Mouse (Mus musculus): ENCODE measurements around the gene Uts2r. TPM values are rescaled to one million over a fixed set of nuclear protein-coding genes. Genes with fewer than 3 reads are reported as not detected.

Gene Uts2r
- polyA plus RNA-seq, 2 experiments: 1.4 to 2.1 TPM

GRCm38 (mm10) chr11:121189681-121190080 lies 29.6 kb downstream of the Uts2r start:
- 72% methylated on average over 3 of the region's 3 CpGs for WGBS
- no peak overlapping the region for H3K4me3 ChIP-seq (replicated peaks; ENCODE audit: low read length)
- no peaks in the 10 kb centered on the region for H3K9me3 ChIP-seq (ENCODE audit: control insufficient read depth, low read length)
- no peak for ATAC-seq (ENCODE audit: low FRiP score, low read depth)
- no peak for TF ChIP-seq POLR2A (IDR thresholded peaks at IDR 0.05; ENCODE audit: borderline replicate concordance, extremely low read depth, insufficient read depth, insufficient read length)
- H3K27ac ChIP-seq (replicated peaks; ENCODE audit: low read depth, low read length): no peak overlapping the region
- H3K9ac ChIP-seq (ENCODE audit: low read depth, low read length, severe bottlenecking): no peak overlapping the region
- DNase-seq (ENCODE audit: low spot score): peak; percentile 36
- peaks cover 3% of the 10 kb centered on the region; the same call in 1 of the 2 replicates for H3K36me3 ChIP-seq (ENCODE audit: control insufficient read depth, insufficient read depth, low read length)
- H3K4me2 ChIP-seq (replicated peaks; ENCODE audit: low read depth, low read length, severe bottlenecking): no peak overlapping the region
- no peaks in the 10 kb centered on the region for H3K4me1 ChIP-seq (ENCODE audit: control insufficient read depth, insufficient read depth, low read length)
- H3K27me3 ChIP-seq (ENCODE audit: control insufficient read depth, insufficient read depth, low read length): no peaks in the 10 kb centered on the region

GRCm38 (mm10) chr11:121192742-121193141 lies 32.7 kb downstream of the Uts2r start:
- Histone ChIP-seq H3K4me3 (replicated peaks; ENCODE audit: low read length) (no peak overlapping the region), H3K4me1 (ENCODE audit: control insufficient read depth, insufficient read depth, low read length) (no peaks in the 10 kb centered on the region), H3K9ac (ENCODE audit: low read depth, low read length, severe bottlenecking) (no peak overlapping the region), H3K4me2 (replicated peaks; ENCODE audit: low read depth, low read length, severe bottlenecking) (no peak overlapping the region), H3K27me3 (ENCODE audit: control insufficient read depth, insufficient read depth, low read length) (no peaks in the 10 kb centered on the region), H3K36me3 (ENCODE audit: control insufficient read depth, insufficient read depth, low read length) (peaks cover 14% of the 10 kb centered on the region), H3K27ac (replicated peaks; ENCODE audit: low read depth, low read length) (no peak overlapping the region), H3K9me3 (ENCODE audit: control insufficient read depth, low read length) (no peaks in the 10 kb centered on the region)
- 64% methylated on average over 2 of the region's 2 CpGs for WGBS
- TF ChIP-seq POLR2A (IDR thresholded peaks at IDR 0.05; ENCODE audit: borderline replicate concordance, extremely low read depth, insufficient read depth, insufficient read length): no peak
- no peak for ATAC-seq (ENCODE audit: low FRiP score, low read depth)
- DNase-seq (ENCODE audit: low spot score): no peak

GRCm38 (mm10) chr11:121193415-121193814 lies 33.3 kb downstream of the Uts2r start:
- Histone ChIP-seq H3K4me3 (replicated peaks; ENCODE audit: low read length) (no peak overlapping the region), H3K9me3 (ENCODE audit: control insufficient read depth, low read length) (no peaks in the 10 kb centered on the region), H3K4me1 (ENCODE audit: control insufficient read depth, insufficient read depth, low read length) (no peaks in the 10 kb centered on the region), H3K36me3 (ENCODE audit: control insufficient read depth, insufficient read depth, low read length) (peaks cover 14% of the 10 kb centered on the region), H3K9ac (ENCODE audit: low read depth, low read length, severe bottlenecking) (no peak overlapping the region), H3K27ac (replicated peaks; ENCODE audit: low read depth, low read length) (no peak overlapping the region), H3K27me3 (ENCODE audit: control insufficient read depth, insufficient read depth, low read length) (no peaks in the 10 kb centered on the region), H3K4me2 (replicated peaks; ENCODE audit: low read depth, low read length, severe bottlenecking) (no peak overlapping the region)
- WGBS: 89% methylated on average over 3 of the region's 3 CpGs
- no peak for TF ChIP-seq POLR2A (IDR thresholded peaks at IDR 0.05; ENCODE audit: borderline replicate concordance, extremely low read depth, insufficient read depth, insufficient read length)
- DNase-seq (ENCODE audit: low spot score) (no peak), ATAC-seq (ENCODE audit: low FRiP score, low read depth) (no peak)

GRCm38 (mm10) chr11:121198622-121199021 lies 38.6 kb downstream of the Uts2r start:
- DNase-seq (ENCODE audit: low spot score): no peak
- 41% methylated on average over 2 of the region's 2 CpGs for WGBS
- ATAC-seq (ENCODE audit: low FRiP score, low read depth): no peak

GRCm38 (mm10) chr11:121199851-121200250 lies 39.8 kb downstream of the Uts2r start:
- Histone ChIP-seq H3K27me3 (ENCODE audit: control insufficient read depth, insufficient read depth, low read length) (no peaks in the 10 kb centered on the region), H3K4me3 (replicated peaks; ENCODE audit: low read length) (no peak overlapping the region), H3K9me3 (ENCODE audit: control insufficient read depth, low read length) (no peaks in the 10 kb centered on the region), H3K4me1 (ENCODE audit: control insufficient read depth, insufficient read depth, low read length) (peaks cover 6% of the 10 kb centered on the region; the same call in 1 of the 2 replicates), H3K36me3 (ENCODE audit: control insufficient read depth, insufficient read depth, low read length) (peaks cover 11% of the 10 kb centered on the region), H3K27ac (replicated peaks; ENCODE audit: low read depth, low read length) (no peak overlapping the region), H3K4me2 (replicated peaks; ENCODE audit: low read depth, low read length, severe bottlenecking) (no peak overlapping the region), H3K9ac (ENCODE audit: low read depth, low read length, severe bottlenecking) (no peak overlapping the region)
- no peak for ATAC-seq (ENCODE audit: low FRiP score, low read depth)
- DNase-seq (ENCODE audit: low spot score): no peak
- WGBS: 79% methylated on average over 4 of the region's 4 CpGs
- no peak for TF ChIP-seq POLR2A (IDR thresholded peaks at IDR 0.05; ENCODE audit: borderline replicate concordance, extremely low read depth, insufficient read depth, insufficient read length)

More at GRCm38 (mm10) chr11:121198622-121199021, 38.6 kb downstream of the Uts2r start:
- Histone ChIP-seq H3K36me3 (ENCODE audit: control insufficient read depth, insufficient read depth, low read length) (peaks cover 11% of the 10 kb centered on the region), H3K4me2 (replicated peaks; ENCODE audit: low read depth, low read length, severe bottlenecking) (no peak overlapping the region), H3K9ac (ENCODE audit: low read depth, low read length, severe bottlenecking) (no peak overlapping the region), H3K9me3 (ENCODE audit: control insufficient read depth, low read length) (no peaks in the 10 kb centered on the region), H3K4me3 (replicated peaks; ENCODE audit: low read length) (no peak overlapping the region), H3K27ac (replicated peaks; ENCODE audit: low read depth, low read length) (no peak overlapping the region), H3K4me1 (ENCODE audit: control insufficient read depth, insufficient read depth, low read length) (peaks cover 3% of the 10 kb centered on the region; the same call in 1 of the 2 replicates), H3K27me3 (ENCODE audit: control insufficient read depth, insufficient read depth, low read length) (no peaks in the 10 kb centered on the region)
- no peak for TF ChIP-seq POLR2A (IDR thresholded peaks at IDR 0.05; ENCODE audit: borderline replicate concordance, extremely low read depth, insufficient read depth, insufficient read length)

GRCm38 (mm10) chr11:121200781-121201180 lies 40.7 kb downstream of the Uts2r start:
- ATAC-seq (ENCODE audit: low FRiP score, low read depth) (no peak), DNase-seq (ENCODE audit: low spot score) (no peak)
- H3K4me2 ChIP-seq (replicated peaks; ENCODE audit: low read depth, low read length, severe bottlenecking): no peak overlapping the region
- H3K36me3 ChIP-seq (ENCODE audit: control insufficient read depth, insufficient read depth, low read length): peaks cover 8% of the 10 kb centered on the region
- no peak overlapping the region for H3K27ac ChIP-seq (replicated peaks; ENCODE audit: low read depth, low read length)
- 88% methylated on average over 6 of the region's 6 CpGs for WGBS
- no peaks in the 10 kb centered on the region for H3K9me3 ChIP-seq (ENCODE audit: control insufficient read depth, low read length)
- peaks cover 6% of the 10 kb centered on the region; the same call in 1 of the 2 replicates for H3K4me1 ChIP-seq (ENCODE audit: control insufficient read depth, insufficient read depth, low read length)
- no peak for TF ChIP-seq POLR2A (IDR thresholded peaks at IDR 0.05; ENCODE audit: borderline replicate concordance, extremely low read depth, insufficient read depth, insufficient read length)
- H3K27me3 ChIP-seq (ENCODE audit: control insufficient read depth, insufficient read depth, low read length): no peaks in the 10 kb centered on the region
- no peak overlapping the region for H3K4me3 ChIP-seq (replicated peaks; ENCODE audit: low read length)
- H3K9ac ChIP-seq (ENCODE audit: low read depth, low read length, severe bottlenecking): no peak overlapping the region

Data from limb, embryonic 14.5 days (tissue).